Mouse (Mus musculus): Measurements from ENCODE around the gene 9130023H24Rik. TPM values are rescaled to one million over a fixed set of nuclear protein-coding genes. Genes with fewer than 3 reads are reported as not detected.

9130023H24Rik gene
- 12.9 and 14.2 TPM in 2 replicates for polyA plus RNA-seq (2014; fragmentation: Nextera tagmentation; extraction: Ambion mirVana)

DNA sequence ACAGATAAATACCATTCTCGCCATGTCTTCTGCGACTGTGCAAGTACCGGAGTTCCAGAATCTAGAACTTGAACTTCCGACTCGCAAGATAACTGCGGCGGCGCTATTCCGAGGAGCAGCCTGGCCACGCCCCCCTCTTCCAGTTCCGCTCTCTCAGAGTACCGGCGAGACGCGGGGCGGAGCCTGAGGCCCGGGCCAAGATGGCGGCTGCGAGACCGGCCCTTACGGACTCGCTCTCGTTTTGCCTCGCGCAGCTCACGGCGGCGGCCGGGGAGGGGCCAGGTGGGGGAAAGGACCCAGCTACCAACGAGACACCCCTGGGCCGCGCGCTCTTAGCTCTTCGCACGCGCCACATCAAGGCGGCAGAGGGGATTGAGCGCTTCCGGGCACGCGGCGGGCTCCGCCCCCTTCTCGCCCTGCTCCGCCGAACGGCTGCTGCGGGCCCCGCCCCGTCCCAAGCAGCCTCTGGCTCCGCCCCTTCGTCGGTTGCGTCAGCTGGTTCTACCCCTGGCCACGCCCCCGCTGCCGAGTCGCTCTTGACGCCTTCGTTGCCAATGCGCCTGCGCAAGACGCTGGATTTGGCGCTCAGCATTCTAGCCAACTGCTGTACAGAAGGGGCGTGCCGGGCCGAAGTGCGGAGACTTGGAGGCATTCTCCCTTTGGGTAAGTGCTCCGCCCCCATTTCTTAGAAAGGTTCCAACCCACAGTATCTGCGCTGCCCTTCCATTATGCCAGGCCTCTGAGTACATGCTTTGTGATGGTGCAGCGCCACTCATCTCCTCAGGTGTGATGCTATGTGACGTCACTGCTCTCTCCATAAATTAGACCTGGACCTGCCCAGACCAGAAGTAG, at the start of gene 9130023H24Rik:
Gene 9130023H24Rik, minus strand, starts transcription at position 105 of the 852 bp plus-strand sequence.
- under 1% methylated on average over 72 of the region's 72 CpGs for WGBS
- DNase-seq (ENCODE audit: low spot score), result peak; percentile 100
- H3K36me3 ChIP-seq (ENCODE audit: control insufficient read depth, insufficient read depth, low read length), result peaks cover 6% of the 10 kb centered on the region

DNA sequence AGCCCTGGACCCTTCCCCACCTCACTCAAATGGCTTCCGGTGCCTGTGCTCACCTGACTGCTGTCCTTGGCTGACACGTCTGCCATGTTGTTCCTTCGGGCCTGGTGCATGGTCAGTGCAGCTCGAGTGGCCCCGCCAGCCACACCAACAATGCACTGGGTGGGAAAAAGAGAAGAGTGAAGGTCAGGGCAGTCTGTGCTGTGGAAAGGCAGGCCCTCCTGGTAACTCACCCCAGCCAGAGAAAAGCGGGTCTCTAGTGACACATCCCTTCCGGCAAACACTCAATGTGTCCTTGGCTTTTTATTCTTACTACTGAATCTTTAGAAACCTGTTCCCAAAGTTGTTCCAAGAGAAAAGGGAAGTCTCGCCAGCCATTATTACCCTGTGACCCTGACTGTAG, 47.2 kb upstream of the 9130023H24Rik start:
- Histone ChIP-seq H3K4me3 (ENCODE audit: low read depth, low read length) (no peak overlapping the region), H3K4me1 (ENCODE audit: control insufficient read depth, insufficient read depth, low read length) (peaks cover 4% of the 10 kb centered on the region; the same call in 1 of the 2 replicates), H3K9ac (ENCODE audit: low read length) (no peak overlapping the region), H3K27me3 (ENCODE audit: control insufficient read depth, insufficient read depth, low read length) (no peaks in the 10 kb centered on the region), H3K36me3 (ENCODE audit: control insufficient read depth, insufficient read depth, low read length) (no peaks in the 10 kb centered on the region), H3K27ac (ENCODE audit: low read depth, low read length) (no peak overlapping the region), H3K9me3 (ENCODE audit: control insufficient read depth, low read length) (no peaks in the 10 kb centered on the region), H3K4me2 (ENCODE audit: low read depth) (no peak overlapping the region)
- ATAC-seq (ENCODE audit: insufficient read depth, low FRiP score, low TSS enrichment) (no peak), DNase-seq (ENCODE audit: low spot score) (no peak)
- 92% methylated on average over 8 of the region's 8 CpGs for WGBS

More for the DNA sequence above, at the start of gene 9130023H24Rik:
- Histone ChIP-seq H3K27ac (ENCODE audit: low read depth, low read length) (peak within 1 kb of the TSS; percentile 86), H3K4me2 (ENCODE audit: low read depth) (peak within 1 kb of the TSS; percentile 92), H3K27me3 (ENCODE audit: control insufficient read depth, insufficient read depth, low read length) (no peaks in the 10 kb centered on the region), H3K9ac (ENCODE audit: low read length) (peak within 1 kb of the TSS; percentile 76), H3K4me1 (ENCODE audit: control insufficient read depth, insufficient read depth, low read length) (peaks cover 4% of the 10 kb centered on the region; the same call in 1 of the 2 replicates), H3K9me3 (ENCODE audit: control insufficient read depth, low read length) (no peaks in the 10 kb centered on the region), H3K4me3 (ENCODE audit: low read depth, low read length) (peak within 1 kb of the TSS; percentile 53)
- ATAC-seq (ENCODE audit: insufficient read depth, low FRiP score, low TSS enrichment), result peak; percentile 90

DNA sequence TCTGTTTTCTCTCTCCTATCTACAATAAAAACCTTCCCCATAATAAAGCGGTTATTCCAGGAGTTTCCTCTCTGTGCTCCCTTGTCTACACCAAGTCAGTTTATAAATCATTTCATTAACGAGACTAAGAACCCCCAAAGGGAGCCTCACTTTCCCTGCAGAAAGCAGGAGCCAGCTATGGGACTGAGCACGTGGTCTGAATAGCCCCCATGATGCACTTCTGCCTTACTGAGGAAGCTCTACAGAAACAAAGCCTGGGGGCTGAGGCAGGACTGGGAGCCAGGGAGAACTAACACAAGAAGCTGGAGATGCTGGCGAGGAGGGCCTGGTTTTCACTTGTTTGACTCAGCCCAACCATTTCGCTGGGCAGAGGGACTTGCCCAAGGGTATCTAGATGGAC, 46.2 kb upstream of the 9130023H24Rik start:
- Histone ChIP-seq H3K9ac (ENCODE audit: low read length) (no peak overlapping the region; the same call in 1 of the 2 replicates), H3K27me3 (ENCODE audit: control insufficient read depth, insufficient read depth, low read length) (no peaks in the 10 kb centered on the region), H3K36me3 (ENCODE audit: control insufficient read depth, insufficient read depth, low read length) (no peaks in the 10 kb centered on the region), H3K27ac (ENCODE audit: low read depth, low read length) (peak overlapping the region; percentile 84), H3K9me3 (ENCODE audit: control insufficient read depth, low read length) (no peaks in the 10 kb centered on the region), H3K4me2 (ENCODE audit: low read depth) (no peak overlapping the region), H3K4me1 (ENCODE audit: control insufficient read depth, insufficient read depth, low read length) (peaks cover 4% of the 10 kb centered on the region; the same call in 1 of the 2 replicates), H3K4me3 (ENCODE audit: low read depth, low read length) (no peak overlapping the region)
- ATAC-seq (ENCODE audit: insufficient read depth, low FRiP score, low TSS enrichment) (no peak), DNase-seq (ENCODE audit: low spot score) (peak; percentile 46)
- 49% methylated on average over 5 of the region's 5 CpGs for WGBS

DNA sequence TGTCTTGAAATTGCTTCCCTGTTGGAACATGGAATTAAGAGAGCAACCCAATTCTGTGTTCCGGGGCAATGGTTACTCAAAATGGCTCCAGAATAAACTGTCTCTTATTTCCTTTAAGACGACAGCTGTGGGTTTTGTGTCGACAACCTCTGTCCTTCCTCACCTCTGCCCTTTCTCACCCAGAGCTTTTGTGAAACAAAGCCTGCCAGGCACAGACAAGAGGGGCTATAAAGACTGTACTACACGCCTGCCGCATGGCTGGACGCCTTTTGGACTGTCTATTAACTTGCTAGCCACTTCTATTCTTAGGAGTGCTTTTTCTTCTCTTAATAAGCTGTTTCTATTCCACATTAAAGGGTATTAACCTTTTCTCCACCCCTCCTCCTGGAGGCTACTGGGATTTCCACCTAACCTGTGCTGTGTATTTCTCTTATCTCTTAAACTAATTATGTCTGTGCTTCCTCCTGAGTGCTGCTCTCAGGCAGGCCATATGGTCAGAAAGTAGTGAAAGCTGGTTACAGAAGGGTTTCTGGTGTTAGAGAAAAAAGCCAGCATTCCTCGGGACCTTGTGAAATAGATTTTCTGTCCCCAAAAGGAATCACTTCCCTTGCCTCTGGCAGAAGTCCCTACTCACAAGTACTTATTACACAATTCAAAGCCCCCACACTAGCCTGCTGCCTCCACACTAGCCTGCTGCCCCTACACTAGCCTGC, 44.9 kb upstream of the 9130023H24Rik start:
- H3K27me3 ChIP-seq (ENCODE audit: control insufficient read depth, insufficient read depth, low read length), result no peaks in the 10 kb centered on the region
- no peak overlapping the region for H3K4me2 ChIP-seq (ENCODE audit: low read depth)
- no peak overlapping the region for H3K4me3 ChIP-seq (ENCODE audit: low read depth, low read length)
- 8% methylated on average over 7 of the region's 7 CpGs for WGBS
- H3K27ac ChIP-seq (ENCODE audit: low read depth, low read length), result peak overlapping the region; percentile 84
- no peak overlapping the region for H3K9ac ChIP-seq (ENCODE audit: low read length)
- no peaks in the 10 kb centered on the region for H3K9me3 ChIP-seq (ENCODE audit: control insufficient read depth, low read length)
- DNase-seq (ENCODE audit: low spot score) (peak; percentile 50), ATAC-seq (ENCODE audit: insufficient read depth, low FRiP score, low TSS enrichment) (no peak)
- H3K4me1 ChIP-seq (ENCODE audit: control insufficient read depth, insufficient read depth, low read length), result peaks cover 4% of the 10 kb centered on the region; the same call in 1 of the 2 replicates
- no peaks in the 10 kb centered on the region for H3K36me3 ChIP-seq (ENCODE audit: control insufficient read depth, insufficient read depth, low read length)

DNA sequence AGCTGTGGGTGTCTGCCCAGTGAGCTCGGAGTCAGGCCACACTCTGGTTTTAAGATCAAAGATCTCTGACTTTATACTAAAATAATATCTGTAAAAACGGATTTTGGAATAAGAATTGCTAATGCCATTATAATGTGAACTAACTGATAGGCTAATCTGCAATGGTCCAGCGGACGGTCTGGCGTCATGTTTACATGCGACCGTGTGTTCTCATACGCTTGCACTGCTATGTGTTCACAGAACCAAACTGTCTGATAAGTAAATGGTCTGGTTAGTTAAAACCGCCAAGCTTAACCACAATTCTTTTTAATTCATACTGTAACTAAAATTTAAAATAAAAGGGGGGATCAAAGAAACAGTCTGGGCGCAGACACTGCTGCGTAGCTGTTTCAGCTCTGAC, 43.9 kb upstream of the 9130023H24Rik start:
- 81% methylated on average over 11 of the region's 11 CpGs for WGBS
- no peak overlapping the region for H3K4me3 ChIP-seq (ENCODE audit: low read depth, low read length)
- no peaks in the 10 kb centered on the region for H3K9me3 ChIP-seq (ENCODE audit: control insufficient read depth, low read length)
- ATAC-seq (ENCODE audit: insufficient read depth, low FRiP score, low TSS enrichment), result no peak
- no peaks in the 10 kb centered on the region for H3K36me3 ChIP-seq (ENCODE audit: control insufficient read depth, insufficient read depth, low read length)
- H3K4me2 ChIP-seq (ENCODE audit: low read depth), result no peak overlapping the region
- H3K27me3 ChIP-seq (ENCODE audit: control insufficient read depth, insufficient read depth, low read length), result no peaks in the 10 kb centered on the region
- peaks cover 4% of the 10 kb centered on the region; the same call in 1 of the 2 replicates for H3K4me1 ChIP-seq (ENCODE audit: control insufficient read depth, insufficient read depth, low read length)
- H3K9ac ChIP-seq (ENCODE audit: low read length), result no peak overlapping the region
- DNase-seq (ENCODE audit: low spot score), result no peak
- no peak overlapping the region for H3K27ac ChIP-seq (ENCODE audit: low read depth, low read length)

DNA sequence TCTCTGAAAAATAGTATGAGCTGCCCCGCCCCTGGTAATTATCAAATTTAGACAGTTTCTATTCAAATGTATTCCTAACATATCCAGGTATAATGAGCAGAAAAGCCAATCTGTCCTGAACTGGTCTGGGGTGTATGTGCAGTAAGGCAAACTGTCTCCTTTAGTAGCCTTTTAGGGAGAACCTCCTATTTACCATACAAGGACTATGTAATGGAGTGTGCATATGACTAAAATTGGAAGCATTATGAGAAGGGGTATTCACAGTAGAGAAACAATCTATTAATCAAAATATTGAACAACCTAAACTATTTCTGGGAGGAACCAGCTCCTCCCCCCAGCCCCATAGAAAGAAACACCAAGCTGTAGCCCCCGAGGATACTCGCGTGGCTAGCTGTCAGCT, 41.9 kb upstream of the 9130023H24Rik start:
- Histone ChIP-seq H3K27me3 (ENCODE audit: control insufficient read depth, insufficient read depth, low read length) (no peaks in the 10 kb centered on the region), H3K9ac (ENCODE audit: low read length) (no peak overlapping the region), H3K36me3 (ENCODE audit: control insufficient read depth, insufficient read depth, low read length) (peaks cover 4% of the 10 kb centered on the region; the same call in 1 of the 2 replicates), H3K4me3 (ENCODE audit: low read depth, low read length) (no peak overlapping the region), H3K9me3 (ENCODE audit: control insufficient read depth, low read length) (no peaks in the 10 kb centered on the region), H3K4me2 (ENCODE audit: low read depth) (no peak overlapping the region), H3K27ac (ENCODE audit: low read depth, low read length) (no peak overlapping the region), H3K4me1 (ENCODE audit: control insufficient read depth, insufficient read depth, low read length) (peaks cover 4% of the 10 kb centered on the region; the same call in 1 of the 2 replicates)
- no peak for ATAC-seq (ENCODE audit: insufficient read depth, low FRiP score, low TSS enrichment)
- no peak for DNase-seq (ENCODE audit: low spot score)
- WGBS, result 94% methylated on average over 4 of the region's 4 CpGs

DNA sequence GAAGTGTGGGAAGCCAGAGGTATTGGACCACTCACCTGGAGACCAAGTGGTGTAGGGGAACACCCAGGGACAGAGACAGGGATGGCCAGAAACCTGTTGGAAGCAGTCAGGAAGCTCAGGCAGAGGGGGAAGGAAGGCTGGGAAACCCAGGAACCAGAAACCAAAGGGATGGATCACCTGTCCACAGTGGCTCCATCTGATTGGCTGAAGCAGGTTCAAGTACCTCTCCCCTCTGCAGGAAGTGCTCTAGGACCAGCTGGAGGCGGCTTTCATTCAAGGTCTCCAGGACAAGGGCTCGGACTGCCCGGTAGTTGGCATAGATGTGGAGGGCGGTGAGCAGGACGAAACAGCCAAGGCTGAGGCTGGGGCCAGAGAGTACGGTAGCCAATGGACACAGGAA, 38.2 kb upstream of the 9130023H24Rik start:
- Histone ChIP-seq H3K9me3 (ENCODE audit: control insufficient read depth, low read length) (no peaks in the 10 kb centered on the region), H3K27ac (ENCODE audit: low read depth, low read length) (no peak overlapping the region), H3K4me1 (ENCODE audit: control insufficient read depth, insufficient read depth, low read length) (no peaks in the 10 kb centered on the region), H3K27me3 (ENCODE audit: control insufficient read depth, insufficient read depth, low read length) (no peaks in the 10 kb centered on the region), H3K9ac (ENCODE audit: low read length) (no peak overlapping the region), H3K4me3 (ENCODE audit: low read depth, low read length) (no peak overlapping the region), H3K36me3 (ENCODE audit: control insufficient read depth, insufficient read depth, low read length) (peaks cover 8% of the 10 kb centered on the region), H3K4me2 (ENCODE audit: low read depth) (no peak overlapping the region)
- 96% methylated on average over 6 of the region's 6 CpGs for WGBS
- no peak for ATAC-seq (ENCODE audit: insufficient read depth, low FRiP score, low TSS enrichment)
- no peak for DNase-seq (ENCODE audit: low spot score)

DNA sequence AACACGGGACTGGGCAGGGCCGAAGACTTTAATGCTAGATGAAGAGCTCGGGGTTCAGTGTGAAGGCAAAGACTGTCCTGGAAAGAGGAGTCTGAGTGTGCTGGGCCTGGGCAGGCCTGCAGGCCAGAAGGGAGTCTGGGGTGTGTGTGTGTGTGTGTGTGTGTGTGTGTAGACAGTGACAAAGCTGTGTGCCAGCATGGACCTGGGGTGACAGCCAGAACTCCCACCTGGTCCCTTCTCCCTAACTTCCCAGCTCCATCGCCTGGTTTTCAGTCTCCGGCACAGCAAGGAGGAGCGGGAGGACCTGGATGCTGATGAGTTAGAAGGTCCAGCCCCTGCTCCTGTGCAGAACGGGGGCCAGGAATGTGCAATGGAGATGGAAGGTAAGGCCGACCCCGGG, 33.7 kb upstream of the 9130023H24Rik start:
- no peak overlapping the region for H3K9ac ChIP-seq (ENCODE audit: low read length)
- no peaks in the 10 kb centered on the region for H3K27me3 ChIP-seq (ENCODE audit: control insufficient read depth, insufficient read depth, low read length)
- peaks cover 8% of the 10 kb centered on the region for H3K36me3 ChIP-seq (ENCODE audit: control insufficient read depth, insufficient read depth, low read length)
- no peaks in the 10 kb centered on the region for H3K4me1 ChIP-seq (ENCODE audit: control insufficient read depth, insufficient read depth, low read length)
- ATAC-seq (ENCODE audit: insufficient read depth, low FRiP score, low TSS enrichment) (no peak), DNase-seq (ENCODE audit: low spot score) (no peak)
- H3K4me2 ChIP-seq (ENCODE audit: low read depth), result no peak overlapping the region
- H3K4me3 ChIP-seq (ENCODE audit: low read depth, low read length), result no peak overlapping the region
- H3K27ac ChIP-seq (ENCODE audit: low read depth, low read length), result no peak overlapping the region
- WGBS, result 88% methylated on average over 9 of the region's 9 CpGs
- no peaks in the 10 kb centered on the region for H3K9me3 ChIP-seq (ENCODE audit: control insufficient read depth, low read length)
